ENCODE assay signal across 25 mouse cellular contexts in the genomic region with DNA sequence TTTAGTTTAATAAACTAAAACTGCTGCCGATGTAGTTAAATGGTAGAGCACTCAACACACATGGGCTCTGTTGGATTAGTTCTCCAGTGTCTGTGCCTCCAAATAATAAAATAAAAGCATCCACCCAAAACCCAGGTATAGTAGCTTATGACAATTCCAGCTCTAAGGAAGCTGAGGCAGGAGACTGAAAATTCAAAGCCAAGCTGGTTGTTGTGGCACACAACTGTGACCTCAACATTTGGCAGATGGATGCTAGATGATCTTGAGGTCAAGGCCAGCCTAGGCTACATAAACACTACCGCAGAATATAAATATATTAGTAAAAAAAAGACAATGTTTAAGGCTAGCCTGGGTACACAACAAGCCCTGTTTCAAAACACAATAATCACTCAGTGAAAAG. TPM values are rescaled to one million over a fixed set of nuclear protein-coding genes. Genes with fewer than 3 reads are reported as not detected.
"Had no signal": no experiment of that assay in that cellular context is flagged by ENCODE, and none has a peak within 500 bp of the region (broad histone marks: within the 10 kb centered on the region; RNA-seq: fewer than 3 reads in every experiment).

No protein-coding gene starts in this region.

- DNase-seq: gastrocnemius, postnatal 14 days; gastrocnemius, postnatal 36 days; heart, adult 11 months; heart, adult 2 months; heart, postnatal 14 days; heart, postnatal 36 days; kidney, adult 11 months; kidney, postnatal 14 days; layer of hippocampus, postnatal 36 days; left cerebral cortex, postnatal 4 days had no signal

- H3K4me1 ChIP-seq: hindbrain, embryonic 13.5 days; hindbrain, embryonic 15.5 days; kidney, embryonic 15.5 days; limb, embryonic 13.5 days; limb, embryonic 15.5 days had no signal

- H3K4me3 ChIP-seq: heart, adult 2 months; heart, embryonic 13.5 days; heart, embryonic 15.5 days; hindbrain, embryonic 13.5 days; hindbrain, embryonic 15.5 days; kidney, embryonic 15.5 days; limb, embryonic 13.5 days; limb, embryonic 15.5 days; liver, embryonic 12.5 days had no signal

- H3K27me3 ChIP-seq: heart, embryonic 13.5 days; heart, embryonic 15.5 days; hindbrain, embryonic 13.5 days; hindbrain, embryonic 15.5 days; kidney, embryonic 15.5 days; limb, embryonic 13.5 days; limb, embryonic 15.5 days; liver, embryonic 12.5 days had no signal

- H3K27ac ChIP-seq: heart, adult 2 months; heart, embryonic 13.5 days; heart, embryonic 15.5 days; hindbrain, embryonic 13.5 days; hindbrain, embryonic 15.5 days; hindbrain, postnatal 0 days; kidney, embryonic 15.5 days; kidney, postnatal 0 days; limb, embryonic 13.5 days; limb, embryonic 15.5 days; liver, embryonic 12.5 days; liver, embryonic 14.5 days had no signal

- H3K36me3 ChIP-seq: hindbrain, embryonic 15.5 days had no signal

- H3K9ac ChIP-seq: heart, embryonic 13.5 days; heart, embryonic 15.5 days; hindbrain, embryonic 13.5 days; hindbrain, embryonic 15.5 days; kidney, embryonic 15.5 days; limb, embryonic 13.5 days; limb, embryonic 15.5 days; liver, embryonic 12.5 days; liver, embryonic 14.5 days had no signal

RNA-seq across cellular contexts. Expression of gene Cdk15, which starts 35.1 kb away (rescaled TPM):
- total RNA-seq: gastrocnemius, postnatal 36 days; heart, postnatal 36 days; hematopoietic stem cell, adult 5-6 weeks had no signal
- polyA plus RNA-seq: heart, adult 2 months; heart, embryonic 13.5 days; heart, postnatal 0 days; large intestine, adult 2 months; liver, embryonic 12.5 days; liver, embryonic 14.5 days; liver, embryonic 16.5 days had no signal

RNA-seq across cellular contexts. Expression of gene Mpp4, which starts 58.4 kb away (rescaled TPM):
- total RNA-seq: gastrocnemius, postnatal 14 days; heart, adult 2 months had no signal
- polyA plus RNA-seq: heart, postnatal 0 days had no signal
